Mouse (Mus musculus): ENCODE measurements around the gene Rnps1.
A peak's percentile ranks its signal among the peaks of the same experiment; 100 is the strongest.

Rnps1 gene

DNA sequence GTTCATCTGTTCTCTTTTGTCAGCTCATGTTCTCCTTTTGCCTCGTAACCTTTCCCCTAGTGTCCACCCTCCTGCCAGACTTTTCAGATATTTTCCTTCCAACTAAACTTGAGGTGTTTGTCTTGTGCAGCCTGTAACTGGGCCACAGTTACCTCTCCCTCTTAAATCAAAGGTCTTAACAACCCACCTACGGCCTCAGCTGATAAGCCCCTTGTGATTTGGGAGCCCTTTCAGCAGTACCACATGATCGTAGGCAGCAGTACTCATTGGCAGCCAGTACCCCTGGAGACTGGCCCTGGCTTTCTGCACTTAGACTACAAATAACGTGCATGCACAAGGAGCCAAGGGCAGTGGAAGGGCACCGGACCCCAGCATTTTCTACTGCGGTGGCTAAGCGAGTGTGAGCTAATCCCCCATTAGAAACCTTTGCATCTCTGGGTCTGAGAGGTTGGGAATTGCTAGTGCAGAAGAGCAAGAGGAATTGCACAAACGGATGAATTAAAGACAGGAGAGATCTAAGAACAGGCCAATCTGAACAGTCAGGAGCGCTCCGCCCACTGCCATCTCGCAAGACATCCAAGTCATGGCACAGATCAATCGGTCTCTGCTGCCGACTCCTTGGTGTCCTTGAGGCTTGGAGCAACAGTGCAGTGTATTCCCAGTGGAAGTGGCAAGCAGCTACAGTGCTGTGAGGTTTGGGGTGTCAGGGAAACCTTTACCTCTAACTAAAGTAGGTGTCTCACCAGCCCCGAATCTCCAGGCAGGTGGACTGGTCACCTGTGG is 15.0 kb downstream of the Rnps1 start:
- peak; percentile 37 to 74 for DNase-seq

DNA sequence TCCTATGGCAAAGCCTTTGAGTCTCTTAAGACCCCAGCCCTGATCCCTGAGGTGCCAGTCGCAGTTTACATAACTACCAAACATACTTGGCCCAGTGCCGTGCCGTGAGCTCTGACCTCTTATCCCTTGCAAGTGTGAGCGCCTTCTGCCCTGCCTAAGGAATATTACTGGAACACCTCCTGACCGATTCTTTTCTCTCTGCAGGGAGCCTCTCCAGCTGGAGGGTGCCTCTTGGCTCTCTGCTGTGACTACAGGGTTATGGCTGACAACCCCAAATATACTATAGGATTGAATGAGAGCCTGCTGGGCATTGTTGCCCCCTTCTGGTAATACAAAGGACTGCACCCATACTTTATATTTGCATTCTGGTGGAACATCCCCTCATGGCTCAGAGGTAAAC is 22.7 kb downstream of the Rnps1 start:
- DNase-seq = peak; percentile 32 to 59

GRCm38 (mm10) chr17:24440377-24440776 is 26.0 kb downstream of the Rnps1 start:
- no peak for DNase-seq

- no peak for DNase-seq
These were observed 26.8 kb downstream of the Rnps1 start for GRCm38 (mm10) chr17:24441148-24441547.

GRCm38 (mm10) chr17:24442107-24442506 is 27.7 kb downstream of the Rnps1 start:
- DNase-seq = peak in 1 of 2 experiments; percentile 73

DNA sequence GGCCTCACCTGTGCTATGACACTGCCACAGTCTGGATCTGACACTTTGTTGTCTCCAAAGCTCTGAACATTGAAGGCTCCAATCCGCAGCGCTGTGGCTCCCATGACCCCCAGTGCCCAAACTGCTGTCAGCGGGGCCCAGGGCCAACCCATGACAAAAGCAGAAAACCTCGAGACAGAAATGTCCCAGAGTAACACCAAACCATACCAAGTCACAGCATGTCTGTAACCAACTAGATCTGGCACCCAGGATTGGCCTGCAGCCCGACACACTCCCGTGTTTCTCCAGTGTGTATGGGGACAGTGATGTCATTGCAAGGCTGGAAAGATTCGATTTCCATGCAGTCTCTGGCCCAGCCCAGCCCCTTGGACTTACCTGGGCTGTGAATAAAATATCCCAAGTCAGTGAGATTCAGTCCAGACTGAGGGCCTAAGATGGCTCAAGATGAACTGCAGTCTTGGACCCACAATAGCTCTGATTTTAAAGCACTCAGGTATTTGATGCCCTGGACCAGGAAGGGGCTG is 28.3 kb downstream of the Rnps1 start, which contains the start of gene Dnase1l2:
Gene Dnase1l2, minus strand, starts transcription at position 474 of the 524 bp plus-strand sequence.
- no peak for DNase-seq

GRCm38 (mm10) chr17:24443409-24443808 is 29.0 kb downstream of the Rnps1 start:
- peak in 1 of 2 experiments; percentile 36 for DNase-seq

- no peak for DNase-seq
These were observed 32.2 kb downstream of the Rnps1 start for GRCm38 (mm10) chr17:24446590-24446989.

DNA sequence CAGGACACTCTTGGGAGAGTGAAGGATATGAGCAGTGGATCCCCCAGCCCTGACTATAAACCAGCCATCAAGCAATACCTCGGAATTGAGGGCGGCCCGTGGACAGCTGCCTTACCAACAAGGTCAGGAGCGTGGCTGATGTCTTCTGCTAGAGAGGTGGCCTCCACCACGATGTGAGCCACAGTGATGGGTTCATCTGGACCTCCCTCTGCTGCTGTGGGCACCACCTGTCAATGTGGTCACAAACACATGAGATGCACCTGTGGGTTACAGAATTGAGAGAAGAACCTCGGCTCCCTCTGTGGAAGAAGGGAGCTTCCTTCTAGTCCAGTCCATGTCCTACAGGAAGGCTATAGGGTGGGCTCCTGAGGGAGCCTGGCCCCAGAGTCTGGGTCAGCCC is 35.1 kb downstream of the Rnps1 start:
- DNase-seq = no peak

DNA sequence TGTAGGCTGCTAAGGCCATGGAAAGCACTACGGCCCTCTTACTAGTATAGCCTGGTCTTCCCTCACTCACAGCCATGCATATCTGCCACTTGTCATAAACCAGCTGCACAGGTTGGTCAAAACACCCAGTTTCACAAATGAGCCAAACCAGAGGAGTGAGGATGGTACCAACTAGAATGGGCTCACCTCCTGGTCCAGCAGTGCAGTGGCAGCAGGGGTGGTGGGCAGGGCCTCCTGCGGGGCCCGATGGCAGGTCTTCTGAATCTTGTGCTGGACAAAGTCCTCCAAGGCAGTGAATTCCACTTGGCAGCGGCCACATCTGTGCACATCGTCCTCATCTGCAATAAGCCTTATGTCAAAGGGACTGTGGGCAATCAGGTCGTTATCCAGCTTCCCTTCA is 36.9 kb downstream of the Rnps1 start:
- DNase-seq = no peak

DNA sequence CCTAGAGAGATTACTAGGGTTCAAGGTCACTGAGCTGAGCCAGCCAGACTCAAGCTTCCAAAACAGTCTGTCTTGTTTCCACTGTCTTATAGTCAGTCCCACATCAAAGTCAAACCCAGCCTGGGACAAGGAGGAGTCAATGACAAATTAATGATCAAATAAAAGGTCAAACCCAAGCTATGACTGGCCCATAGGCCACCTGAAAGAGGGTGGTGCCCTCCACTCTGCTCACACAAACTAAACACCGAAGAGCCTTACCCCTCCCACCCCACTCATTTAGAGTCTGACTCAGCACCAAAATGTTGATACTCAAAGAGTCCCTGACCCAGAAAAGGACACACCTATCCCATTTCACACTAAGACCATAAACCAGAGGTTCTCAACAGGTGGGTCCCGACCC is 39.0 kb downstream of the Rnps1 start:
- no peak for DNase-seq

GRCm38 (mm10) chr17:24454218-24454755 is 39.9 kb downstream of the Rnps1 start:
- no peak for DNase-seq

DNA sequence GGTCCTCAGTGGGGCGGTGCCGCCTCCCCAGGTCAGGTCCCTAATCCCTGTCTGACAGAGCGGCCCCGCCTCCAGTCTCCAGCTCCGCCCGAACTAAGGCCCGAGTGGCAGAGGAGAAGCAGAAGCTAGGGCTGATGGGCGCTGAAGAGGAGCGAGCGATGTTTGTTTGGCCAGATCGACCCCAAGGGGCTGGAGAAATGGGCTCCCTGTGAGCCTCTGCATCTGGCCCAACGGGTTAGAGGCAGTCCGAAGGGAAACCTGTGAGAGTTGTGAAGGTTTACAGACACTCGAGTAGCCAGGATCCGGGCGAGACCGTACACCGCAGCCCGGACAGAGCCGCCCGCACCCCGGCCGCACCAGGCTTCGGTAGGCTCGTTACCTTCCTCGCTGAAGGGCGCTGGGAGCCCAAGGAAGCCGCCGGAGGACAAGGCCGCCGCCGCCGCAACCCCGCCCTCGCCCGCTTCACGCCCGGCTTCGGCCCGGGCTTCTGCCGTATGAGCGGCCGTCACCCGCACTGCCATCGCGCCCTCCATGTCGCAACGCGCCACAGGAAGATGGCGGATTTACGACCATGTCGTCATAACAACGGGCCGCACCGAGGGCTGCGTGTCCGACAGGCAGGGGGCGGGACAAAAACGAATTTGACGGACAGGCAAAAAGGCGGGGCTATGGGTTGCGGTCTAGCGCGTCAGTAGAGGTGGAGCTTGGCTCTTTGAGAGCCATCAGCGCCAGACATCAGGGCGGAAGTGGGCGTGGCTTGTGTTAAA is 40.6 kb downstream of the Rnps1 start:
- peak; percentile 100 for DNase-seq

DNA sequence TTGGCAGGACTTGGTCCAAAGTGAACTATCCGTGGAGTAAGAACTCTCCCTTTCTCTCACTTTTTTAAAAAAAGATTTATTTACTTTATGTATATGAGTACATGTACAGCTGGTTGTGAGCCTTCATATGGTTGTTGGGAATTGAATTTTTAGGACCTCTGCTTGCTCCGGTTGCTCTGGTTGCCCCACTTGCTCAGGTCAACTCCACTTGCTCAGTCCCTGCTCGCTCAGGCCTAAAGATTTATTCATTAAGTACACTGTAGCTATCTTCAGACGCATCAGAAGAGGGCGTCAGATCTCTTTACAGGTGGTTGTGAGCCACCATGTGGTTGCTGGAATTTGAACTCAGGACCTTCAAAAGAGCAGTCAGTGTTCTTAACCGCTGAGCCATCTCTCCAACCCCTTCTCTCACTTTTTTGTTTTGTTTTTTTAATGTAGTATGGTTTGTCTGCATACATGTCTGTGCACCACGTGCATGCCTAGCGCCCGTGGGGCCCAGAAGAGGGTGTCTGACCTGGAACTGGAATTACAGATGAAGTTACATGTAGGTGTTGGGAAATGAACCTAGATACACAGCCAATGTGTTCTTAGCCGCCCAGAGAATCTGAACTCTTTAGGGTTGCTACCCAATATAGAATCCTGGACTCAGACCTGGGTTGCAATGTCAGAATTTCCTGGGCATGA is 41.3 kb downstream of the Rnps1 start:
- DNase-seq = peak in 1 of 2 experiments; percentile 30

DNA sequence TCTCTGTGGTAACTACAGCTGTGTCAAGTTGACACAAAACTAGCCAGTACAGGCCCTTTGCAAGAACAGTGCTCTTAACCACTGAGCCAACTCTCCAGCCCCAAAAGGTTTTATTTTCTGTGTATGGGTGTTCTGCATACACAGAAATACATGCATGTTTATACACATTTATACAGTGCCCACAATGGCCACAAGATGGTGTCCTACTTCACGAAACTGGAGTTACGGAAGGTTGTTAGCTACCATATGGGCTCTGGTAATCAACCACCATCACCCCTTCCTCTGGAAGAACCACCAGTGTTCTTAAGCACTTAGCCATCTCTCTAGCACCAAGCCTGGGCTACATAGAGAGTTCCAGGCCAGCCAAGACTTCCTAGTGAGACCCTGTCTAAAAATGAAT is 47.2 kb downstream of the Rnps1 start:
- peak in 1 of 2 experiments; percentile 63 for DNase-seq

DNA sequence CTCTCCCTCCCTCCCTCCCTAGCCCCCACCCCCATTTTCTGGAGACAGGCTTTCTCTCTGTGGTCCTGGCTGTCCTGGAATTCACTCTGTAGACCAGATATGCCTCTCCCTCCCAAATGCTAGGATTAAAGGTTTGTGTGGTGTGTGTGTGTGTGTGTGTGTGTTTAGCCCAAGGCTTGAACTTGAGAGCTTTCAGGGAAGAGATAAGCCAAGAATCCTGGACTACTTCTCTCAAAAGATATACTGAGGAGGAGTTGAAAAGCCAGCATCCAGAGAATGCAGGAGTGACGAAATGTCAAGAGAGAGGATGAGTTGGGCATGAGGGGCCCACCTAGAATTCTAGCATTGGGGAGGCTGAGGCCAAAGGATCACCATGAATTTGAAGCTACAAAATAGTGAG is 48.6 kb downstream of the Rnps1 start:
- DNase-seq = no peak

DNA sequence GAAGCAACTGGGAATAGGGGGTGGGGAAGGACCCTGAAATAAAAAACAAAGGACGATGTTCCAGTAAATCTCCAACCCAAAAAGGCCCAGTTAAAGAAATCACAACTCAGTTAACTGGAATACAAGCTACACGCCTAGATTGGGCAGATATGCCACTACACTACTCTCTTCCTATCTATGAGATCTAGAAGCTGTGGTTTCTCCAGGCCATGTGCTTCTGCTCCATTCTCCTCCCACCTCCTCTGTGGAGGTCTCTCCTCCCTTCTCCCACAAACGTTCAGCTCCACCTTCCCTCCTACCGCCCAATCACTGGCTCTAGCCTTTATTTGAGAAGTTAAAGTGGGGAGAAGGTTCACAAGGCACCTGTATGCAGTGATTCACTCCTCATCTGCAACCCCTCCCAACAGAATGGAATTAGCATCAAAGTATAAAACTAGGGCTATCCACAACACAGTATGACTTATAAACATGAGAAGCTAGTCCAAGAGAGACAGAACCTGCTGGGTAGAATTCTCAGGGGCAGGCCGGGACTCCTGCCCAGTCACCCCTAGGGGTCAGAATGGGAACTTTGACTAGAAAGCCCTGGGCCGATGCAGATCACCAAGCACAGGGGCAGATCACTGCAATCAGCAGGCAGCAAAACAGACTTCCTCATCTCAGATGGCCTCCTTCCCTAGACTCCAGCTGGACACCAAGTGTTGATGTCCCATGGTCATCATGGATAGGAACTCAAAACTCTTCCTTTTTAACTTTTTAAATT is 49.2 kb downstream of the Rnps1 start:
- peak; percentile 34 to 66 for DNase-seq

DNA sequence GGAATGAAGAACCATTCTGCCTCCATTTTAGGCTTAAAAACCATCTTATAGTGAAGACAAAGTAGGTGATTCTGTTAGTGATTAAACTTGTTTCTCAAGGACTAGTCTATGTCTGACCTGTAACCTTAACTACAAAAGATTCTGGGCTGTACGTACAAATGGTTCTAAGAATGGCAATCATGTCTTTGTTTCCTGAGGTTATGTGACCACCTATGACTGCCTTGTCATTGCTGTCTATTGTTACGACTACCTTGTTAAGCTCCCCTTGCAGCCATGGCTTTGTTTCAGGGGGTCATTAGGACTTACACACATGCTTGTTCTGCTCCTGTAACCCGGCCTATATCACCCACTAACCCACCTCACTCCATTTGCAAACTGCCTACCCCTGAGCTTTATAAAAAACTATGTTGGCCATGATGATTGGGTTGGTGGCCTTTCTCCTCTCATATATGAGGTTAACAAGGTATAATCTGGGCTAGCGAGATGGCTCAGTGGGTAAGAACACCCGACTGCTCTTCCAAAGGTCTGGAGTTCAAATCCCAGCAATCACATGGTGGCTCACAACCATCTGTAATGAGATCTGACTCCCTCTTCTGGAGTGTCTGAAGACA is 54.4 kb downstream of the Rnps1 start:
- no peak for DNase-seq

DNA sequence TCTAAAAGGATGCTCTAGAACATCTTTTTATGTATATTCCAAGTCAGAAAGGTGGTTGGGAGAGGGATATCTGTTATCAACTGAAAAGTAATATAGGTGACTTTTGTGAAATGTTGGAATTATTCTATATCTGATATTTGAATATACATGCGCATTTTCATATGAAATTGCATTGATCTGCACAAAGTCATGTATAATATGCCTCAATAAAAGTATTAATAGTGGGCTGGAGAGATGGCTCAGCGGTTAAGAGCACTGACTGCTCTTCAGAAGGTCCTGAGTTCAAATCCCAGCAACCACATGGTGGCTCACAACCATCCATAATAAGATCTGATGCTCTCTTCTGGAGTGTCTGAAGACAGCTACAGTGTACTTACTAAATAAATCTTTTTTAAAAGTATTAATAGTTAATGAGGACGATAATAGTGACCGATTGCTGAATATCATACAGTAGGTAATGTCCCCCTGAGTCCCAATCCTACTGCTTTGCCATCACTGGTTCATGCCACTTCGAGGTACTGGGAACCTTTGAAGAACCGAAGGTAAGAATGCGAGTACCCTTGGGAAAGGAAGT is 55.1 kb downstream of the Rnps1 start:
- DNase-seq = no peak

GRCm38 (mm10) chr17:24469910-24470602 is 55.7 kb downstream of the Rnps1 start, which contains the start of the genes E4f1 and Pgp:
Gene E4f1, minus strand, starts transcription at chr17:24470313.
Gene Pgp, plus strand, starts transcription at chr17:24470392.
- DNase-seq = peak; percentile 99 to 100
